Mouse (Mus musculus) ES-E14 (cell line): ENCODE results near the gene Elob.

Source experiments
- HCFC1 ChIP-seq: IDR thresholded peaks from 2 replicates; pipeline ENCODE4 v1.6.1; 2012; ENCODE audit warnings: low read length, inconsistent platforms, borderline replicate concordance; ENCODE audit not compliant: insufficient read depth
- ZNF384 ChIP-seq: IDR thresholded peaks from 2 replicates; pipeline ENCODE4 v1.6.1; 2012; ENCODE audit warnings: low read depth, low read length, inconsistent platforms

DNA sequence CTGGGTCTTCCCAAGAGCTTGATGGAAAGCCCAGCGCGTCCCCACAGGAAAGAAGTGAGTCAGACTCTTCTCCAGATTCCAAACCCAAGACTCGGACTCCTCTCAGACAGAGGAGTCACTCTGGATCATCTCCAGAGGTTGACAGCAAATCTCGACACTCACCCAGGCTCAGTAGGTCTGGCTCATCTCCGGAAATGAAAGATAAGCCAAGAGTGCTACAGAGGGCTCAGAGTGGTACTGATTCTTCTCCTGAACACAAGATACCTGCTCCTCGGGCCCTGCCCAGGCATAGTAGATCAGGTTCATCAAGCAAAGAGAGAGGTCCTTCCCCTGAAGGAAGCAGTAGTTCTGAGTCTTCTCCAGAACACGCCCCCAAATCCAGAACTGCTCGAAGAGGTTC lies 10.4 kb downstream of the Elob start:
- TF ChIP-seq HCFC1 (no peak), ZNF384 (no peak)
